Mouse (Mus musculus) cerebellum, postnatal 14 days (tissue): ENCODE measurements at regions not wholly inside any gene's neighbourhood (a gene's known extent, or its start where the extent isn't known, plus 50 kb on each side); places are given as distances from the start of the nearest gene placed in this dataset.
A peak's percentile ranks its signal among the peaks of the same experiment; 100 is the strongest.

Experiments
- DNase-seq, 2 experiments: peaks; one replicate each; pipeline ENCODE4 v3.0.0; 2021; ENCODE audit warnings: mixed read lengths in 2 of 2

DNA sequence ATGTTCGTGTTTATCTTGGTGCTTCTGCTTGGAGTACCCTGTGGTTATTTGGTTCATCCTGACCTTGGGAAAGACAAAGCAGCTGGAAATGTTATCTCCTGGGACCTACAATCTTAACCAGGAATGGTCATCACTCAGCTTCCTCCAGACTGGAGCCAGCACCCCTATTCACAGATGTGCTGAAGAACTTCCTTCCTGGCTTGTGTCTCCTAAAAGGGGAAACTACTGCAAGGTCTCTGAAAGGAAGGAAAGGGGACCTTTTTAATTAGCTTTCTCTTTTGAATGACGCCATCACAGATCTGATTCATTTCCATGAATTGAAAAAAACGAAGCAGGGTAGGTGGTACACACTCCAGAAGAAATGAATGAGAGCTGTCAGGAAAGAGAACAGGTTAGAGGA is 476.0 kb upstream of the A1bg start:
- no peak for DNase-seq

GRCm38 (mm10) chr15:61397061-61397460 is 474.2 kb upstream of the A1bg start:
- no peak for DNase-seq

- no peak for DNase-seq
These were observed 472.5 kb upstream of the A1bg start for GRCm38 (mm10) chr15:61395296-61395826.

DNA sequence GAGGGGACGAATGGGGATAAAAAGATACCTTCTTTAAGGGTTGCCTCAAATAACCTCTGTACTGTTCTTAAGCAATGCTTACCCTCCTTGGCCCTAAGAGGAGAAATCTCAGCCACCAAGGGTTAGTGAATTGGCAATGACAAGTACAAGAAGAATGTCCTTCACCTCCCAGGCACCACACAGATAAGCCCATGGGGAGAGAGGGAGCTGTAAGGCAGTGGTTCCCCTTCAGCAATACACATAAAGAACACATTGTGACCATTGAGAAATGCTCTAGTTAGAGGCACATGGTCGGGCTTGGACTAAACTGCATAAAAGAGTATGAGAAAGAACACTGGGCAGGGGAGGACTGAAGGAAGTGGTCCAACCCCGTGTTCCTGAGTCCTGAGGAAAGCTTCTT is 457.9 kb upstream of the A1bg start:
- no peak for DNase-seq

DNA sequence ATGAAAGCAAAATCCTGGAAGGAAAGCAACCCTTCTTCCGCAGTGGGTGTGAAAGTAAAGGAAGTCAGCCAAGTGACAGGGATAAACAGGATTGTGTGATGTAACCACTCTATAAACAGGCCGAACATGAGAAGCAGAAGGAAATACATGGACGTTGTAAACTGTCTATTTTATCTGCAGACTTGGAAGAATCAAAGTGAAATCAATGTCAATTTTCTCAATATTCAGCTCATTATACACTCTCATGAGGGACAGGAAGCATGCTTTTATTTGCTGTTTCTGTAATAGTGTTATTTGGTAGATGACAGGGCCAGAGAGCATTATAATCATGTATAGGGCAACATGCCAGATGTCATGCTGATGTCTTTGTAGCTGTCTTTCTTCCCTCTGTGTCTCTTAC is 443.5 kb upstream of the A1bg start:
- DNase-seq = peak; percentile 15 to 27

DNA sequence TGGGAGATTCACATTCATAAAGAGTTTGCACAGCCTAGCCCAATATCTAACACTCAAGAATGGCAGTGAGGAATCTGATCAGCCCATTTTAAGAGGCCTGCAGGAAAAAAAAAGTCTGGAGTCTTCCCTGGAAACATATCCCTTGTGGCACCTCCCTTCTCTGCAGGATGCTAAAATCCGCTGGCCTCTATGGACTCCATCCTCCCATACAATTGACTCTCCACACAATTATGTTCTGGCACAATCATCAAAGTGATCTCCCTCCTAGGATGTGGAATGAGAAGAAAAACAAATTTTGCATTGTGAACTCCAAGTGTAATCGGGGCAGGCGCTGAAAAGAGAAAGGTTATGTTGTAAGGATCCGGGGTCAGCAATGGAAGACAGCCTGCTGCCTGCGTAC is 442.7 kb upstream of the A1bg start:
- no peak for DNase-seq

GRCm38 (mm10) chr15:61364461-61364860 is 441.6 kb upstream of the A1bg start:
- no peak for DNase-seq

- no peak for DNase-seq
These were observed 438.4 kb upstream of the A1bg start for GRCm38 (mm10) chr15:61361254-61361653.

GRCm38 (mm10) chr15:61355344-61355743 is 432.5 kb upstream of the A1bg start:
- DNase-seq = no peak

- DNase-seq = no peak
These were observed 429.0 kb upstream of the A1bg start for GRCm38 (mm10) chr15:61351729-61352342.

DNA sequence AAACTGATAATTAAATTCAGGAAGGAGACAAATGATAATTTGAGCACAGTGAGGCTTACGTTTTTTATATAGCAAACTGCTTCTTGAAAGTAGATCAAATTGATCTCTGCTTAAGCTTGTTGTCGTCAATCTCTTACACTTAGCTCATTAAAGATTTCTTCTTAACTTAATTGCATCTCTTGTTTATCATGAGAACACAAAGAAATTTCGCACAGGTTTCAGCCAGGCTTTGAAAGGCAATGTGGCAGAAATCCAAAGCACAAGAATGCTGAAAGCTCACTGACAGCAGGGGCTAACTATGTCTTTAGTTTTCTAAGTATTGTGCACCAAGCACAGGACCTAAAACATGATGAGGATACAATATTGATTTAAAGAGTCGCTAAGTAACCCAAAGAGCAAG is 422.3 kb upstream of the A1bg start:
- no peak for DNase-seq

DNA sequence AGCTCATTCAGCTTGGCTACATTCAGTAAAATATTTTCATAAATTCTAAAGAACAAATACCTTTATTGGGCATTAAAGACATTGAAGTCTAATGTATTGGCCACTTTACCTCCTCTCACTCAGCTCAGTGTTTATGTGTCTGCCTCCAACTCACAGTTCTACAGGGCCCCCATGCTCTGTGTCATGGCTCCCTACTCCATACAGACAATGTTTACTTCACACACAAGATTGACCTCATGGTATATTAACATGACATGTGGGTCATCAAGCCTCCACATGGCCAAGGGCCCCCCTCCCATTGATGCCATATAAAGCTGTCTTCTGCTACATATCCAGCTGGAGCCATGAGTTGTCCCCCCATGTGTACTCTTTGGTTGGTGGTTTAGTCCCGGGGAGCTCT is 419.8 kb upstream of the A1bg start:
- no peak for DNase-seq

DNA sequence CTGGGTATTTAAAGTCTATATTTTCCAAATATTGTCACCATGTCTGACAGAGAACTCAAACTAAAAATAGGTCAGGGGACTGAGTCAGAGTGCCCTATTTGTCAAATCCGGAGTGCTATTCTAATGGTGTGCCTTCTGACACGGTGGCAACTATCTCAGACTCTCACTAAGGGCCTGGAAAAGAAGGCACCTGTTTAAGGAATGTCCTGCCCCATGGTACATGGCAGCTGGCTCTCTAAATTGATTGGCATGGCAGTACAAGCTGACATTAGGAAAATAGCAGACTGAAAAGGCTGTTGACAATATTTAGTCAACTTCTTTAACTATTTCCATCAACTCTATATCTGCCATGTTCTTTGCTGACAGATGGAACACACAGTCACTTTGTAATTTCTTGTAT is 405.1 kb upstream of the A1bg start:
- DNase-seq = no peak

DNA sequence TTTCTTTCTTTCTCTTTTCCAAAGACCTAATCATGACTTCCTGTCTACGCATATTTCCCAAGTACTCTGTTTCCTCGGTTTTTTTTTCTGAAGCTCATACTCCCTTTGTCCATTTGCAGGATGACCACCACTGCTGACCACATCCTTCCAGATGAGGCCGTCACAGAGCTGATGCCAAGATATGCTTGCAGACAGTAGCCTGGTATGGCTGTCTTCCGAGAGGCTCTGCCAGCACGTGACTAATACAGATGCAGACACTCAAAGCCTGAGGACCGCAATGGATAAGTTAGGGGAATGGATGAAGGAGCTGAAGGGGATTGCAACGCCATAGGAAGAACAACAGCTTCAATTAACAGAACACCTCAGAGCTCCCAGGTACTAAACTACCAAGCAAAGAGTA is 399.4 kb upstream of the A1bg start:
- no peak for DNase-seq

DNA sequence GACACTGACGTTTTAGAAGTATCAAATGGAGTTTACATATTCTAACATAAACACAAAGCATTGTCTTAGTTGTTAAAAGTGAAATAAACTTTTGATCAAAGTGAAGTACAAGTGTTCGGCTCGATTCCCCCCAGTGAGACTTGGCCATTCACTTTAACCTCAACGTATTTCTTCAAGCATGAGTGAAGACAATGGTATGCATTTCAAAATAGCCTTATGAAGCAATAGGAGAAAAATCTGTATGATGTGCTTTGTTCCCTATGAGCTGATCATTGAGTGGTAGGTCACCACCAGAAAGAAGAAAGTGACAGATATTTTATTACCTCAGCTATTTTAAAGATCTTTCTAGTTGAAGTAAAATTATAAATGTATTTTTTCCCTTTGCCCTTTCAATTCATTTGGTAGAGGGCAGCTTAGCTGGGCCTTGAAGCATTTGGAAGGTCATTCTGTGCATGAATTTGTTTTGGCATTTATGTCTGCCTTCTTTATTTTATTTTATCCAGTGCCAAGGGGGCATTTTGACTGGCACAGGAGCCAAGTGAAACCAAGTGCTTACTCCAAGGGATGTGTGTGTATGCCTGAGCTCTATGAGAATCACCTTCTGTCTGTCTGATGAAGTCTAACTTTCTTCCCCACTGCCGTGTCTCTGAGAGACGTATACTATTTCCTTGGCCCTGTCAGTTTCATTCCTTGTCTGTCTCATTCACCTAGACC is 386.8 kb upstream of the A1bg start:
- no peak for DNase-seq

- no peak for DNase-seq
These were observed 386.1 kb upstream of the A1bg start for GRCm38 (mm10) chr15:61308936-61309335.

- no peak for DNase-seq
These were observed 381.7 kb upstream of the A1bg start for GRCm38 (mm10) chr15:61304546-61304945.

GRCm38 (mm10) chr15:61299796-61300195 is 377.0 kb upstream of the A1bg start:
- DNase-seq = peak; percentile 4 to 17

GRCm38 (mm10) chr15:61297447-61298208 is 374.8 kb upstream of the A1bg start:
- no peak for DNase-seq

- DNase-seq = no peak
These were observed 371.8 kb upstream of the A1bg start for GRCm38 (mm10) chr15:61294616-61295015.

- DNase-seq = no peak
These were observed 371.3 kb upstream of the A1bg start for GRCm38 (mm10) chr15:61294131-61294530.

GRCm38 (mm10) chr15:61268766-61269165 is 346.0 kb upstream of the A1bg start:
- no peak for DNase-seq

DNA sequence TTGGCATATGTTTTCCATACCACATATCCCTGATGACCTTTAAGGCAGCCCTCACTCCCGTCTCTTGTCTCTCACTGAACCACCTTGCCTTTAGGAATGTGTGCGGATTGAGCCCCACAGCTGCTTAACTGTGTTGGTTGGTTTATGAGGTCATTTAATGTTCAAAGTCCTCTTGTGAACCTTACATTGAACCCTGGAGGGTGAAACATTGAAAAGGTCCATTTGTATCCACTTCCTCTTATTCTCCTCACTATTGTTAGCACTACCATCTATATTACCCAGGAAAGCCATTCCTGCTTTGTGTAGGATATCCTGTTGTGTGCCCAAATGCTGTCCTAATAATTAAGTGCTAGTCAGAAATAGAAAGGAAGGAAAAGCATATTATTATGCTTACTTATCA is 336.2 kb upstream of the A1bg start:
- DNase-seq = no peak

GRCm38 (mm10) chr15:61244511-61244910 is 321.7 kb upstream of the A1bg start:
- no peak for DNase-seq
